Mouse (Mus musculus) monocyte, adult 2 months (primary cell): ENCODE results near the gene Atp13a1.
A peak's percentile ranks its signal among the peaks of the same experiment; 100 is the strongest.

ENCODE experiments used
- DNase-seq, 2 experiments: peaks; one replicate each; pipeline ENCODE4 v3.0.0; 2022; ENCODE audit warnings: low spot score in 2 of 2, low read depth in 1 of 2

Atp13a1 gene

GRCm38 (mm10) chr8:69790773-69791367 is at the start of gene Atp13a1, which contains the start of gene Zfp866:
Gene Atp13a1 (plus strand): TSS chr8:69791163.
Gene Zfp866 (minus strand): TSS chr8:69791178.
- DNase-seq, result peak; percentile 62 to 74

DNA sequence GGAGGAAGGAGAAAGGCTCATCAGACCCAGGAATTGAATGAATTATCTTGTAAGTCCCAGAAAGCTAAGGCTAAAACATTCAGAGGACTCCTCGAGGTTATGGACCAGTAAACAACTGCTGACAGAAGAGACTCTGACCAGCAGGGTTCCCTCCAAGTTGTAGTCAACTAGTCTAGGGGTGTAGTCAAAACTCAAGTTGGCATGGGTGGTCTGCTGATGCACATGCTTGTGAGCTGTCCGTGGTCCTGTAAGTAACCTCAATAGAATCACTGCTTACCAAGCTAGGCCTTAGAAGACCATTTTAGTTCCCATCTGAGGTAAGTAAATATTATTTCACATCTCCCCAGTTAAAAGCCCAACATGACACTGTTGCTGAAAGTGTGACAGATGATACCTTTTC is 49.7 kb upstream of the Atp13a1 start:
- DNase-seq, result no peak

DNA sequence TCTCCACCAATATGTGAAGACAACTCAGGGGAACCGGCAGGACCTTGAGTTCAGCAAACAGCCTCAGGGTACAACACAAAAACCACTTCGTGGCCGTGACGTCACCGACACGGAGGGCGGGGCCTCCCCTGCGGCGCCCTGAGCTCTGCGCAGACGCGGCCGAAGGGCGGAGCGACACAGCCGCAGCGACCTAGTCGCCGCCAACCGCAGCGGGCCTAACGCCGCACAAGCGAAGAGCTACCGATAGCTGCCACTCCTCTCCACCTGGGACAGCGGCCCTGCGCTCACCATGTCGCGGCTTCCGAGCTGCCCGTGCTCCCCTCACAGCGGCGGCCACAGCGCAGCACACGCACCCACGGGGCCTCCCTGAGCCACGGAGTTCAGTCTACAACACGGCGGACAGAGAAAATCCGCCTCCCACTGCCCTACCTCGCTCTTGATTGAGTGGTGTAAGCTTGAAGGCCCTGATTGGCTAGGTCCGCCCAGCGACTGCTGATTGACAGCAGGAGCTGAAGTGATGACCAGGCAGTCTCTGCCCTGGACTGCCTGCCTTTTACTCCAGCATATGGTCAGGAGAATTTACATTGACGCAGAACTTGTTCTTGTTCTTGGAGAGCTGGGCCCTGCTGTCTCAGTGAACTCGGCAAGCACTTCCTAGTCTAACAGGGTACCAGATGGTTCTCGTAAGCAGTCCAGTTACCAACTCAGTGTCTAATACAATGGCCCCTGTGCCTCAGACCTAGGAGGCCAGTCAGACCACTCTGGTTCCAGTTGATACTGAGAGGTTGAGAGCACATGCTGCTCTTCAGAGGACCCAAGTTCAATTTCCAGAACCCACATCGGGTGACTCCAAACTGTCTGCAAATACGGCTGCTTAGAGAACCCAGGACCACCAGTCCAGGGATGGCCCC is 41.2 kb upstream of the Atp13a1 start, which contains the start of gene Zfp963:
TSS of gene Zfp963 (minus strand) at position 427 of the 911 bp plus-strand sequence.
- peak; percentile 82 to 97 for DNase-seq

GRCm38 (mm10) chr8:69752437-69752836 is 38.5 kb upstream of the Atp13a1 start:
- DNase-seq, result no peak

- no peak for DNase-seq
These were observed 32.6 kb upstream of the Atp13a1 start for GRCm38 (mm10) chr8:69758316-69758715.

DNA sequence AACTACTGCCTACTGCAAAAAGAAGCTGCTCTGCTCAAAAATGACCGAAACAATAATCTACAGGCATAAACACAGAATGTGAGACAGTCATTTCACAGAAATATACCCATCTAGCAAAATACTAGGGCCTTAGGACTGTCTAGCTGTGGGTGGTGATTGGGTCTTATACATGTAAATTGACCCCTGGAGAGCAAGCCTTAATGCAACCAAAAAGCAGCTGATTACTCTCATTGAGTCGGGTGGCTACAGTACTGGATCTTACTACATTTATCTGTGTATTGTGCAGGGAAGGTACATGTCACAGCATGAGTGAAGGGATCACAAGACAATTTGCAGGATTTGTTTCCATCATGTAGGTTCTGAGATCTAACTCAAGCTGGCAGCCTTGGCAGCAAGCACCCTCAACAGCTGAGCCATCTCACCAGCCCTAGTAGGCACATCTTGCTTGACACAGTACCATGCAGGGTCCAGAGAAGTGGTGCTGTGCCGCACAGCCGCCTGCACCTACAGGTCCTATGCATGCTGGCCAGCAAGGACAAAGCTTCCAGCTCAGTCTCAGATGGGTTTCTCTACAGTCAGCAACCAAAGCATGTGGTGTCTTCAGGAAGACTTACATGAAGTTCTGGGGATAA is 29.0 kb upstream of the Atp13a1 start:
- DNase-seq, result no peak

- no peak for DNase-seq
These were observed 19.7 kb upstream of the Atp13a1 start for GRCm38 (mm10) chr8:69771221-69771620.

DNA sequence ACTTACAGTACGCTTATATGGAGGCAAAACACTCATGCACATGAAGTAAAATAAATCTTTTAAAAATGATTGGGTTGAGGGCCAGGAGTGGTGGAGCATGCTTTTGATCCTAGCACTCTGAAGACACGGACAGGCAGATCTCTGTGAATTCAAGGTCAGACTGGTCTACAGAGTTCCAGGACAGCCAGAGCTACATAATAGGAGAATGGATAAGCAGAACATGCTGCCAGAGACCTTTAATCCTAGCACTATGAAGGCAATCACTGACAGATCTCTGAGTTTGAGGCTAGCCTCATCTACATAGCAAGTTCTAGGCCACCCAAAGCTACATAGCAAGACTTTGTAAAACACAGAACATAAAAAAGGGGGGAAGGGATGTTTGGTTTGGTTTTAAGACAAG is 18.9 kb upstream of the Atp13a1 start:
- DNase-seq, result no peak

GRCm38 (mm10) chr8:69774503-69775148 is 16.3 kb upstream of the Atp13a1 start, which contains the start of gene Gm20422:
Gene Gm20422 (minus strand): TSS chr8:69774886.
- DNase-seq, result peak; percentile 64 to 79

DNA sequence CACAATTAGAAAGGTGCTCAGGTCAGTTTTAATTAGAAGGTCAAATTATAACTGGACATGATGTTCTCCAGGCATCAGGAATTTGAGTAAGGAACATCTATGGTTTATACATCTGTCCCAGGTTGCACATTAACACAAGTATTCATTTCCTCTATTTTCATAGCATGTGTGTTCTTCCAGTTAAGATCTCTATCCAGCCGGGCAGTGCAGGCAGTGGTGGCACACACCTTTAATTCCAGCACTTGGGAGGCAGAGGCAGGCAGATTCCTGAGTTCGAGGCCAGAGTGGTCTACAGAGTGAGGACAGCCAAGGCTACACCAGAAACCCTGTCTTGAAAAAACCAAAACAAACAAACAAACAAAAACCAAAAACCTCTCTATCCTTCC is 15.8 kb upstream of the Atp13a1 start:
- DNase-seq, result no peak

DNA sequence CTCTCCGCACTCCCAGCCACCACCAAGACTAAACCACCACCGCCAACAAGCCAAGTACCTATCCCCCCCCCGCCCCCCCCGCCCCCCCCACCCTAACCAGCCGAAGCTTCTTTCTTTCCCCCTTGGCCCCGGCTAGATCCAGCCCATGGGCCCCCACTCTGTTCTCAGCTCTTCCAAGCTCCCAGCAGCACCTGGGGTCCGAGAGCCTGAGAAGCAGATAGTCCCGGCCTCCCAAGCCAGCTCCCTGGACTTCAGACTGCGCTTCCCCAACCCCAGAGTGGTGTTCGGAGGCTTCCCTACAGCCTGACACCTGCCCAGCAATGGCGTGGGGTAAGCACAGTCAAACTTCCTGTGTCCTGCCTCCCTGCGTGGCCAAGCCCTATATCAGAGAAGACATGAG is 13.9 kb upstream of the Atp13a1 start:
- DNase-seq, result no peak

- DNase-seq, result no peak
These were observed 1.9 kb upstream of the Atp13a1 start for GRCm38 (mm10) chr8:69789105-69789504.

GRCm38 (mm10) chr8:69789731-69790130 is 1.2 kb upstream of the Atp13a1 start:
- DNase-seq, result no peak

DNA sequence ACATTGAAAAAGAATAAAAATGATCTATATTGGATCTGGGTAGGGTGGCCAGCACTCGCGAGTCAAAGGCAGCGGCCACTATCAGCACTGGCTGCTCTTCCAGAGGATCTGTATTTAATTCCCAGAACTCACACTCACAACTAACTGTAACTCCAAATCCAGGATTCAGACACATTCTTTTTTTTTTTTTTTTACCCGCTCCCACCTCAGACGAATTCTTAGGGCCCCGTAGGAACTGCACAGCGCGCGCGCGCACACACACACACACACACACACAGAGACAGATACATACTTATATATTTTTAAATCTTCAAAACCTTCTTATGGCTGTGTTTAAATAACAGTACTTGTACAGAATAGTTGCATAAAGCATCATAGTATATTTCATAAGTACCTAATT is 599 bp upstream of the Atp13a1 start:
- DNase-seq, result no peak

DNA sequence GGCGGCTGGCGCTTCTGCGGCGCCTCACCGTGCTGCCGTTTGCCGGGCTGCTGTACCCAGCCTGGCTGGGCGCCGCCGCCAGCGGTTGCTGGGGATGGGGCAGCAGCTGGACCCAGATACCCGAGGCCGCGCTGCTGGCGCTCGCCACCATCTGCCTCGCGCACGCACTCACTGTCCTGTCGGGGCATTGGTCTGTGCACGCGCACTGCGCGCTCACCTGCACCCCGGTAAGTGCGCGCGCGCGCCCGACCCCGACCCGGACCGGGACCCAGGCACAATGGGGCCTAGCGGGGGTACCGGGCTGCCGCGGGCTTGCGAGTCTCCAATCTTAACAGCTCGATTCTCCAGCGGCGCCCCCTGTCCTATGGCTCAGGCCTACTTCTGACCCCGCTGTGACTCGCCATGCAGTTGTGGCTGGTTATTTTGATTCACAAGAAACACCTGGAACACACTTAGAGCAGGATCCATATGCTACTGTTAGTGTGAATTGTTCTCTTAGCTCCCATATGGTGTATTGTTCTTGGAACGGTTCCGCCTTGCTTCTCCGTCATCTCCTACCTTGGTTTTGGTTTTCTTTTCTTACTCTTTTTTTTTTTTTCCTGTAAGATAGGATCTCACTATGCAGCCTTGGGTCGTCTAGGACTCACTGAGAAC is 579 bp downstream of the Atp13a1 start:
- no peak for DNase-seq

DNA sequence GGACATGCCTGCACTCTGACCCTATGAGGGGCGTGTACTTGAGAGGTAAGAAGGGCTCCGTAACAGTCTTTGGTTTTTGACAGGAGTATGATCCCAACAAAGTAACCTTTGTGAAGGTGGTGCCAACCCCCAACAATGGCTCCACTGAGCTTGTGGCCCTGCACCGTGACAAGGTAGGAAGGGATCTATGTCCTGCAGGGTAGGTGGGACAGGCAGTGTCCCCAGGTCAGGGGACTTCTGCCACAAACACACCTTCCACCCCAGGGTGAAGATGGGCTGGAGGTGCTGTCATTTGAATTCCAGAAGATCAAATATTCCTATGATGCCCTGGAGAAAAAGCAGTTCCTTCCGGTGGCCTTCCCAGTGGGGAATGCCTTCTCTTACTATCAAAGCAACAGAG is 2.7 kb downstream of the Atp13a1 start:
- DNase-seq, result no peak

GRCm38 (mm10) chr8:69794096-69794495 is 3.1 kb downstream of the Atp13a1 start:
- no peak for DNase-seq

GRCm38 (mm10) chr8:69794901-69795300 is 3.9 kb downstream of the Atp13a1 start:
- DNase-seq, result no peak

DNA sequence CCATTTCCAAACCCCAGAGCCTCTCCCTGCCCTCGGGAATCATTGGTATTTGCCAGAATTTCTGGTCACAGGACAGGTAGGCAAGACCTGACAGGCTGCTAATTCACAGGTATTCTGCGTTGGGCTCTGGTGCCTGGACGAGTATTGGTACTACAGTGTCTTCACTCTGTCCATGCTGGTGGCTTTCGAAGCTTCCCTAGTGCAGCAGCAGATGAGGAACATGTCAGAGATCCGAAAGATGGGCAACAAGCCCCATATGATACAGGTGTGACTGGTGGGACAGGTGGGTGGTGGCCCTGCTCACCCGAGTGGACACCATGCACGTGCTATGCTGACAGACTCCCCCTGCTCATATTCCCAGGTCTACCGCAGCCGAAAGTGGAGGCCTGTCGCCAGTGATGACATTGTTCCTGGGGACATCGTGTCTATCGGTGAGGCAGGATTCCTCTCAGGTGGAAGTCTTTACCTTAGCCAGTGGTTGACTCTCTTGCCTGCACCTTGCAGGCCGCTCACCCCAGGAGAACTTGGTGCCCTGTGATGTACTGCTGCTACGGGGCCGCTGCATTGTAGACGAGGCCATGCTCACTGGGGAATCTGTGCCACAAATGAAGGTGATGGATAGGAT is 5.9 kb downstream of the Atp13a1 start:
- DNase-seq, result no peak

DNA sequence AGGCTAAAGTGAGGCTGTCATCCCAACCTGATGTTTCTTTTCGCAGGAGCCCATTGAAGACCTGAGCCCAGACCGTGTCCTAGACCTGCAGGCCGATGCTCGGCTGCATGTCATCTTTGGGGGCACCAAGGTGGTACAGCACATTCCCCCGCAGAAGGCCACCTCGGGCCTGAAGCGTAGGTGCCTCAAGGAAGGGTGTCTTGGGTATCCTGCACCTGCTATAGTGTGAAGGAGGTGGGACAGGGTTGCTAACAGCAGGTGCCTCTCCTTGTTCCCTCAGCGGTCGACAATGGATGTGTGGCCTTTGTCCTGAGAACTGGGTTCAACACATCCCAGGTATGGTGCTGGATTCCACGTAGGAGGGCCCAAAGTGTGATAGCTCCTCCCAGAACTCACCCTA is 6.7 kb downstream of the Atp13a1 start:
- DNase-seq, result no peak
